Mouse (Mus musculus): ENCODE results near the gene Mlh1.

DNA sequence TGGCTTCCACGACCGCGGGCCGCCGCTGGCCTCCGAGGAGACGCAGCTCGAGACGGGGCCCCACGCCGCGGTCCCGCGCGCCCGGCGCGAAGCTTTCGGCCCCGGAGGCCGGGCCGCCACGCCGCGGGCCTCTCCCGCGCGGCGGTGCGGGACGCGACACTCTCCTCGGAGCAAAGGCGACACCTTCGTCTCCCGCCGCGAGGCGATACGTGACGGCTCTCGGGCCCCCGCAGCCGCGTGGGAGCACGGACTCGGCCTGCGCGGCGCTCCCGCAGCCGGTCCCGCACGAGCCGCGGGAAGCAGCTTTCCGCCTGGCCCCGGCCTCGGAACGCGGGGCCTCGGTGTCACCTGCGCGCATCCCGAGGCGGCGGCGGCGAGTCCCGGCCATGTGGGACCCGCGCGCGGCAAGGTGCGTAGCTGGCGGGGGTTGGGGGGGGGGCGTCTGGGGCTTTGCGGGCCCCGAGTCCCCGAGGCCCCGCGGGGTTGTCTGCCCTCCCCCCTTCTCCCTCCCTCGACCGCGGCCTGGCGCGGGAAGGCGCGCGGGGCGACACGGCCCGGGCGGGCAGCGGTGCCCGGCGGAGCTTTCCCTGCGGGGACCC is 40.4 kb upstream of the Mlh1 start:
- TF ChIP-seq MYOD1 (IDR thresholded peaks at IDR 0.05; ENCODE audit: control insufficient read depth in 1 of 3, insufficient read length in 2 of 3, low read depth in 2 of 3), result no peak
- TF ChIP-seq TCF3 (IDR thresholded peaks at IDR 0.05; ENCODE audit: insufficient read length, low read depth), result no peak
- no peak for TF ChIP-seq USF1 (IDR thresholded peaks at IDR 0.05; ENCODE audit: low read depth)
